Mouse (Mus musculus) CH12F3 (cell line): ENCODE results near the gene Atp11b.

ENCODE experiments used
- in situ Hi-C: fragments of 300-500 bp; cut with MboI; formaldehyde crosslinking; loops from 2 replicates; pipeline ENCODE4 v1.14.3; 2020; ENCODE audit warnings: low sequenced_read_pairs

The Atp11b gene

DNA sequence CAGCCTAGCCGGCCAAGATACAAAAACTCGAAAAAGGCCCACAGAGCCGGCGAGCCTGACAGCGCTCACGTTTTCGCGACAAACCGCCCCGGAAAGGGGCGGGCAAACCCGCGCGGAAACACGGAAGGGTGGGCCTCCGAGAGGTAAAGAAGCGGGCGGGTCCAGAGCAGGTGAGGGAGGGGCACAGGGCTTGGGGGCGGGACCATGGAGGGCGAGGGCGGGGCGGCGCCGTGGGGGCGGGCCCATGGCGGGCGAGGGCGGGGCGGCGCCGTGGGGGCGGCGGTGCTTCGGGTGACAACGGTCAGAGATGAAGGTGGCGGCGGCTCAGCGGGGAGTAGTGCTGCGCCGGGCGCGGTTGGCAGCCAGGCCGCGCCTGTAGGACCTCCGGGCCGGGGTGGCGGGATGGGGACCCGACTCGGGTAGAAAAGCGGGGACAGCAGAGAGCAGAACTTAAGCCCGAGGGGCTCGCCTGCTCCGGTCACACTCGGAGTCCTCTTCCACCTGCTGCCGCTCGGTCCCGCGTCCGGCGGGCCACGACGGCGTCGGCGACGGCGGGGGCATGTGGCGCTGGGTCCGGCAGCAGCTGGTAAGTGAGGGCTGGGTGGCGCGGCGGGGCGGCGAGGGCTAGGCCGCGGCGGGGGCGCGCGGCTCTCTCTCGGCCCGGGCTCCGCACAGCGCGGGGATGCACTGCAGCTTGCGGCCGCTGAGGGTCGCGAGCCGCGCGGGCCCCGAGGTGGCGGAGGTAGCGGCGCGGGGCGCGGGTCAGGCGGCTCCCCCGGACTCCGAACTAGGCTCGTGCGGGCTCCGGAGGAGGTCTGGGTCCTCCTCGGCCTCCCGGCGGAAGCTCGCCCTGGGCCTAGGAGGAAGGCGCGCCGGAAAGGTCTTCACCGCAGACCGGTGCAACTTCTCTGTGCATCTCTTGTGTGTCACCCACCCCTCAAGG is at the start of gene Atp11b:
Gene Atp11b, plus strand, starts transcription at position 282 of the 943 bp plus-strand sequence.
- in situ Hi-C loops: no loop called here

- in situ Hi-C loops: no loop called here
Measured at GRCm38 (mm10) chr3:35704328-35704613, 49.6 kb upstream of the Atp11b start.

DNA sequence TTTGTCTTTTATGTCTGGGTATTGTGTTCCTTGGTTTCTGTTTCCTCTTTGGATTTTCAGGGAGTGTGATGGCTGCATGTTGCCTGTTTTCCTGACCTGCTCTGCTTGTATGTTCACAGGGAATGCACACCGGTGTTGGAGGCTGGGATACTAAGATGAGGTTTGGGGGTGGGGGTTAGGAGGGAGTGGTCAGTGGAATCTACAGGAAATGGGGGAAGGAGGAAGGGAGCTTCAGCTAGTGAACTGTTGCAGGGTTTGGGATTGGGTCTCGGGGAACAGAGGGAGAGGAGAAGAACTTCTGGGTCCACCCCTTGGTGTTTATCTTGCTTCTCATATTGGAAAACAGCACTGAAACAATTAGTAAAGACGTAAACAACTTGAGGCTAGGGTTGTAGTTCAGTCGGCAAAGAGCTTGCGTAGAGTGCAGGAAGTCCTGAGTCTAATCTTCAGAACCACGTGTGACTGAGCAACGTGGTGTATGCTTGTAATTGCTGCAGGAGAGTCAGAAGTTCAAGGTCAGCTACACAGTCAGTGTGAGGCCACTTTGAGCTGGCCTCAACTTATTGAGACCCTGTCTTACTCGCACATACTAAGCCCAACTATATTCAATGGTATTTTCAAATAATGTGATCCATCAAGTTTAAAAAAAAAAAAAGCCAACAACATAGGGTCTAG is 34.2 kb upstream of the Atp11b start:
- in situ Hi-C loops: no loop called here

- in situ Hi-C loops: no loop called here
Measured at GRCm38 (mm10) chr3:35720801-35721200, 33.1 kb upstream of the Atp11b start.

GRCm38 (mm10) chr3:35721818-35722446 is 32.0 kb upstream of the Atp11b start:
- in situ Hi-C loops: no loop called here

DNA sequence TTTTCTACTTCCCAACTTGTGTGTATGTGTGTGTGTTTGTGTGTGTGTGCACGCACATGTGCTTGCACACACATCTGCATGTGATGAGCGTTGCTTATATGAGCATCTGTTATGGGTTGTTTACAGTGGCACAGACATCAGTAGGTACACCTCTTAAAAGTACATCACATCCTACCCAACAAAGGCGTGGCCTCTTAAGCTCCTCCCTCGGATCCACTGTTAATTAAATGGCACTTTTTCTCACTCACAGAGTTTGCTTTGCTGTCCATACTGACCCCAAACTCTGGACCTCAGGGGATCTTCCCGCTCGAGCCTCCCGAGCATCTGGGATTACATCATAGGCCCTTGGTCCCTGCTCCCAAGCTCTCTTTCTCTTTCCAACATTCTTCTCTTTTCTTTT is 31.1 kb upstream of the Atp11b start:
- in situ Hi-C loops: no loop called here

GRCm38 (mm10) chr3:35723586-35724322 is 30.2 kb upstream of the Atp11b start:
- in situ Hi-C loops: no loop called here

DNA sequence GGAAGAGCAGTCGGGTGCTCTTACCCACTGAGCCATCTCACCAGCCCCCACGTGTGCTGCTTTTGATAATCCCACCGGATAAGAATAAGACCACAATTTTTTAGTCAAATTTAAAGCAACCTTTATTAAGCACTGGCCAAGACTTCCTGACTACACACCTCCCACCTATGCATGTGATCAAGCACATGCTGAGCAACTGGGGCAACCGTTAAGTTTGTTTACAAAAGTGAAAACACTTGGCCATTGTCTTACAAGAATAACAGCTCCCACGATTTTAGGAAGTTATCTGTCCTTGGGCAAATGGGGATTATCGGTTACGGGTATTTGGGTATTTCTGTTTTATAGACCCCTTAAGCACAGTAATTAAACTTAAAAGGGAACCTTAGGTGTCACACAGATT is 28.8 kb upstream of the Atp11b start:
- in situ Hi-C loops: no loop called here

DNA sequence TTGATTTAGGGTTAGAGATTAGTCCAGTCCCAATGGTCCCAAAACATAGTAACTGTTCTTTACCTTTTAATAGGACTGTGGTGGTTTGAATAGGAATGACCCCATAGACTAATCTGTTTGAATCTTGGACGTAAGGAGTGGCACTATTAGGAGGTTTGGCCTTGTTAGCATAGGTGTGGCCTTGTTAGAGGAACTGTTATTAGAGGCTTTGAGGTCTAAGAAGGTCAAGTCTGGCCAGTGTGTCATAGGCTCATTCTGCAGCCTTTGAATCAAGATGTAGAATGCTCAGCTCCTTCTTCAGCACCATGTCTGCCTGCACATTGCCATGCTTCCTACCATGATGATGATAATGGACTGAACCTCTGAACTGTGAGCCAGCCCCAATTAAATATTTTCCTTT is 27.0 kb upstream of the Atp11b start:
- in situ Hi-C loops: no loop called here

DNA sequence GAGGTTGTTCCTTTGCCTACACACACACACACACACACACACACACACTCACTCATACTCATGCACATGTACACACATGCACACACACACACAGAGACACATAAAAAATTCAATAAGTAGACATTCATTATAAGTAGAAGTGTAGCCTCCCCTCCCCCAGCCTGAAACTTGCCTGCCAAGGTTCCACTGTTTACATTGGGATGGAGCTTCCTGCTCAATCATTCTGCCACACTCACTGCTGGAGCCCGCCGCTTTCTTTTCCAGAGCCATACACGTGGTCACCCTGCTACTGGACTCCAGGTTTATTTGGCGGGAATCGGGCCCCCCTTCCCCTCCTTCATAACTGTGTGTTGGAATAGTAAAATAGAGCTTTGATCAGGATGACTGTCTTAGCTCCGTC is 24.4 kb upstream of the Atp11b start:
- in situ Hi-C loops: no loop called here

DNA sequence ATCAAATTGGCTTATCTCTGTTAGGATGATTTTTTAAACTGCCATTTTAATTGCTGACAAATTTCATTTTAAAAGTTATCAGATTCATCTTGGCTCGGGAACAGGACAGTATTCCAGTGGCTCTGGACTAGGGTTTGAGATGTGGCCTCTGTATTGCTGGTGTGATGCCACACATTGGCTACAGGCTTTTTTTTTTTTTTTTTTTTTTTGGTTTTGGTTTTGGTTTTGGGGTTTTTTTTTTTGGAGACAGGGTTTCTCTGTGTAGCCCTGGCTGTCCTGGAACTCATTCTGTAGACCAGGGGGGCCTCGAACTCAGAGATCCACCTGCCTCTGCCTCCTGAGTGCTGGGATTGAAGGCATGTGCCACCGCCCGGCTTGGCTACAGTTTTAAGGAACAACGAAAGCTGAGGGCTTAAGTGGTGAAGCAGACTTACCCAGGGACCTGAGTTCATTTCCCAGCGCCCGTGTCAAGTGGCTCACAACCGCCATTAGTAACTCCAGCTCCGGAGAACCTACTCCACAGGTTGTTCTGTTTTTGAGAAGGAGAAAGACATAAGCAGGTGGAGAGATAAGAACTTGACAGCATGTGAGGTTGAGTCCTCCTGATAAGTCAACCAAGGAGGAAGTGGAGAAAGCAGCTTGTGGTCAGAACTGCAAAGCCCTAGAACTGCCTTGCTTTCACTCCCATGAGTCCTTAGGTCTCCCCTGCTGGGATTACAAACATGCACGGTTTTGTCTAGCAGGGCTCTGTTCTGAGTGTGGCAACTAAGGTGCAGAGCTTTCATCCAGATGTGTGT is 21.7 kb upstream of the Atp11b start:
- in situ Hi-C loops: no loop called here

- in situ Hi-C loops: no loop called here
Measured at GRCm38 (mm10) chr3:35732778-35733147, 21.1 kb upstream of the Atp11b start.

DNA sequence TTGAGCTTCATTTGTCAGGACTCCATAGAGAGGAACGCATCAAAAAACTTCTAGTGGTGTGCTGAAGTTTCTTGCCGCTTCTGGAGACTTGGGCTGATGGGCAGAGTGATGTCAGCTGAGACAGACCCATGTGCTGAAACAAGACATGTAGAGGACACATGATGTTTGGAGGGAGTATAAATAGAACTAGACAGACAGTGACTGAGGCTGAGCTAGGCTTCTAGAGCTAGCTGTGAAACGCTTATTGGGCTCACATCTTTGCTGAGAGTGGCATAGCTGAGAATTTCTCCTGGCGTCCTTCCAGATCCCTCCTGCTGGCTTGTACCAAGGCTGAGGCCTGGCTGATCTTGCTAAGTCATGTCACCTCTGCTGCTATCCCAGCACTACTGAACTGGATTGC is 19.4 kb upstream of the Atp11b start:
- in situ Hi-C loops: no loop called here

DNA sequence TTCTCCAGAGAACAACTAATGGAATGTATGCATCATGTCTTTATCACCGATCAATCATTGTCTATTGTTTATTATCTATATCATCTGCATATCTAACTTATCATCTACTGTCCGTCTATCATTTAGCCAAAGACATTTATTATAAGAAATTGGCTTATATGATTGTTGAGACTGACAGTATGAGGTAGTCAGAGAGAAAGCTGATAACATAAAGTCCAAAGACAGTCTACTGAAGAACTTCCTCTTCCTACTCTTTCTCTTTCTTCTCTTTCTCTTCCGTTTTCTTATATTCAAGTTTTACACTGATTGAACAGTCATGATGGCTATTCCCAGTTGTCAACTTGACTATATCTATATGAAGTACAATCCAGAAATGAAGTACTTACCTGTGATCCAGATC is 15.8 kb upstream of the Atp11b start:
- in situ Hi-C loops: no loop called here

DNA sequence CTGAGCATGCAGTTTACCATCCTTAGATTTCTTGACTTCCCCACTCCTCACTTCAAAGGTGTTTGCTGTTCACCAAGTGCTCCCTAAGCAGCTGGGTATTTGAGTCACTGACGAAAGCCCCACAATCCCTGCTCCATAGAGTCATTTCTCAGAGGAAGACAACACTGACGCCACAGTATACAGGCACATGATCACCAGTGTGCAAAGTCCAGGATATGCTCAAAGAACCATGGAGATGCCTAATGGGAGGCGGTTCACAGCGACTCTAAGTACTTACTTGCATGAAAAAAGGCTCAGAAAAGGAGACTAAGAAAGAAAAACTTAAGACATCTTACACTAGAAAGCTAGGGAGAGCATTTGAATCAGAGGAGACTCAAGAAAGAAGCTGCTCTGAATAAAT is 8.9 kb upstream of the Atp11b start:
- in situ Hi-C loops: no loop called here

GRCm38 (mm10) chr3:35746840-35747456 is 7.0 kb upstream of the Atp11b start:
- in situ Hi-C loops: no loop called here

- in situ Hi-C loops: no loop called here
Measured at GRCm38 (mm10) chr3:35750286-35750685, 3.6 kb upstream of the Atp11b start.

- in situ Hi-C loops: no loop called here
Measured at GRCm38 (mm10) chr3:35751724-35752123, 2.2 kb upstream of the Atp11b start.

GRCm38 (mm10) chr3:35762735-35763134 is 8.8 kb downstream of the Atp11b start:
- in situ Hi-C loops: no loop called here
